Mouse (Mus musculus): ENCODE measurements around the gene Fam155a.
"Not testable (repeated sequence)": the region's sequence is repeated elsewhere in the genome, so short reads cannot be mapped to it uniquely, and the experiment has no call there.

The Fam155a gene

GRCm38 (mm10) chr8:9394670-9395069, 376.3 kb downstream of the Fam155a start:
- DNase-seq: no peak

GRCm38 (mm10) chr8:9393246-9393645, 377.7 kb downstream of the Fam155a start:
- DNase-seq: peak; percentile 66

- DNase-seq: not testable (repeated sequence)
Measured at GRCm38 (mm10) chr8:9390229-9390628, 380.7 kb downstream of the Fam155a start.

- DNase-seq: peak; percentile 86
Measured at GRCm38 (mm10) chr8:9369201-9369600, 401.8 kb downstream of the Fam155a start.

DNA sequence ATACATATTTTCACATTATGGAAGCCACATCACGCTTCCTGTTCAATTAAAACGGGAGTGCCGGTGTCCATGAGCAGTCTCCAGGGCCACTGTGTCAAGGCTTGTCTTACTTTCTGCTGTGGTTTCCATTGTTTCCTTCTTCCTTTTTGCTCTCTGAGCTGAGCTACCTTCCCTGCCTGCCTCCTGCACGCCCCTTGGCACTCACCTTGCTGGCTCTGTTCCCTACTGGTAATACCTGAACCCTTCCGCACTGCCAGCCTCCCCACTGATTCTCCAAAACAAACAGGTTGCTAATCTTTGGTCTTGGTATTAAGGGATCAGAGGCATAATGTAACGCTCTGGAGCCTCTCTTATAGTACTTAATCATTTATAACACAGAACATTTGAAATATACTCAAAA, 403.2 kb downstream of the Fam155a start:
- peak; percentile 60 for DNase-seq

DNA sequence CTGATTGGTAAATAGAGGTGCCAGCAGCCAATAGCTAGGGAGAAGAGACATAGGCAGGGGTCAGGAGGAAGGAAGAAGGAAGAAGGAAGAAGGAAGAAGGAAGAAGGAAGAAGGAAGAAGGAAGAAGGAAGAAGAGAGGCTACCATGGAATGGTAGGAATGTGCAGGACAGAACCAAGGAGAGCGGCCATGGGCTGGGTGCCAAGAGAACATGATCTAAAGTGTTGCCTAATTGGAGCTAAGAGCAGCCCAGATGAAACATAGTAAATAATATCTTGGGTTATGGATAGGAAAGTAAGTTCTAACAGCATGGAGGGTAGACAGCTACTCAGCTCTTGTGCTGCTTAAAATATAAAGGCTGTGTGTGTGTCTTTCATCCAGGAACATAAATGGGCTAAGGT, 405.6 kb downstream of the Fam155a start:
- no peak for DNase-seq

DNA sequence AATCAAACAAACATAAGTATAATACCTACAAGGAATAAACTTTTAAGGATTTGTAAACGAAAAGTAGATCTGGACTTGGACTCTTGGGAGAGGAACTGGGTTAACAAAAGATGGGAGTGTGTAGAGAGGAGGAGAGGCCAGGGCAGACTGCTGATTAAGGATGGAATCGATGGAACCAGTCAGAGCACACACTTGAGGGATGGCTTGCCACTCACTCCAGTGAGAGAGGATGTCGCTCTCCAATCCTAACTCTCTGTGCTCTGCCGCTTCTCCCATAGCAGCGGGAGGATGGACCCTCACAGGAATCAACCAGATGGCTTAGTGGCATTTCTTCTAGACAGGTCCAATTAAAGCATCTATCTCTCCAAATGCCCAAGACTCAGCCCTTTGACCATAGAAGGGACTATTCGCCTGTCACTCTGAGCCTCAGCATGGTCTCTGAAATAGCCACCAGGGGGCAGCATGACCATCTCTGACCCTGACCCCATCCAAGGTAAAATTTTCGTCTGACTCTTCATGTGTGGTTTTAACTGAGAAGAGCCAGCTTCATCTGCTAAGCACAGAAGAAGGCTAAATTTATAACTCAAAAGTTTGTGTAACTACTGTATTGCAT, 422.3 kb downstream of the Fam155a start:
- DNase-seq: peak; percentile 55

- DNase-seq: peak; percentile 29
Measured at GRCm38 (mm10) chr8:9347163-9347562, 423.8 kb downstream of the Fam155a start.

- no peak for DNase-seq
Measured at GRCm38 (mm10) chr8:9344136-9344535, 426.8 kb downstream of the Fam155a start.

DNA sequence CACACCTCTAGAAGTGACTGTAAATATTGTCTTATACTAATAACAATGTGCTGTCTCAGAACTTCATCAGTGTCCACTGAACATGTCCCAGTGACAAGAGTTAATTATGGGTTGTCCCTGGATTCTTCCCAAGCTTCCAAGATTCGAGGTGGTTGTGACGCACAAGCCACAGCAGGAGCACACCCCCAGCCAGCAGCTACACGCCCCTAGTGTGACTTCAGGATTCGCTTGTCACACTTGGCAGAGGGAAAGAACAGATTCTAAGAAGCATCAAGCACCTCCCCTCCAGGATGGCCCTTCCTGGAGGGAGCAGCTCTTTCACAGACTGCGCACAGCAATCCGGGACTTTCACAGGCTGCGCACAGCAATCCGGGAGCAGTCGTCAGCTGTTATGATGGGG, 428.0 kb downstream of the Fam155a start:
- peak; percentile 42 for DNase-seq

DNA sequence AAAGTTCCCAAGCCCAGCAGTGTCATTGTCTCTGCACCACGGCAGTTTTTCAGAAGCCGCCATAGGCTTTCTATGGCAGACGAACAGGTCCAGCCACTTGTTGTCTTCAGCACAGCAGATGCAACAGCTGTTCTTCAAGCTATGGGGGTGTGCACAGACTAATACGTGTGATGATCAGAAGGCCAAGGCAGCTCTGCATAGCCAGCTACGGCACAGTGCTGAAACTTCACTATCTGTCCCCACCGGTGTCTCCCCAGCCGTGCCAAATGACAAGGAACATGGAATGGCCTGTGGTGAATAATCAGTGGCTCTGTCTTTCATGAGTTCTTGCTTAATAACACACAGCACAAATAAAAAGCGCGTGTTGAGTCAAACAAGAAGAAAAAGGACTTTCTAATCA, 428.4 kb downstream of the Fam155a start:
- DNase-seq: peak; percentile 52

DNA sequence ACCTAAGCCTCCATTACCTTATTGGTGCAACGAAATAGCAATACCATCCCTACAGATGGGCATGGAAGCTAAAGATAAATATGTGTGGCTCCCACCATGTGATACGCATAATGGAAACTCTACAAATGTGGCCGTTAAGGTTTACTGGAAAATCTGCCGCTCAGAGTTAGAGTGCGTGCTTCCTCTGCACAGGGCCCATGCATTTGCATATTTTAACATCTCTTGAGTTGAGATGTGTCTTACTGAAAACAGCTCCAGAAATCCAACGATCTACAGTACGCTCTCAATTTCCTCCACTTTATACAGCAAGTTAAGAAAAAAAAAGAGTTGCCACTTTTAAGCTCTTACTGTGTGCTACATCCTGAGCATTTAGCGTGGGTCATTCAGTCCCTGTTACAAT, 433.1 kb downstream of the Fam155a start:
- no peak for DNase-seq

DNA sequence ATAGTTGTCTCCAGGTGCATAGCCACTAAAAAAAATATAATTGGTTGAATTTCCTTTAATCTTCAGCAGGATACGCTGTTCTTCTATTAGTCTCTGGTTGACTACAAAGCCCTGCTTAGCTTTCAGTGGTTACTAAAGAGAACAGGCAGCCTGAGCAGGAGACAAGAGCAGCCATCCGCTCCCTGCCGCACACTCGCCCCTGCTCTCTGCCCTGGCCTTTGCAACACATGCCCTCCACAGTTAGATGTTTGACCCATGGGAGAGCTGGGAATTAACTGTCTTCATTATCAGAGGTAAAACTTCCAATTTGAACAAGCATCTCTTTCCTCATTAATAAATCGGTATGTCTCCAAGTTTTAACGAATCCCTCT, 435.0 kb downstream of the Fam155a start:
- peak; percentile 39 for DNase-seq

DNA sequence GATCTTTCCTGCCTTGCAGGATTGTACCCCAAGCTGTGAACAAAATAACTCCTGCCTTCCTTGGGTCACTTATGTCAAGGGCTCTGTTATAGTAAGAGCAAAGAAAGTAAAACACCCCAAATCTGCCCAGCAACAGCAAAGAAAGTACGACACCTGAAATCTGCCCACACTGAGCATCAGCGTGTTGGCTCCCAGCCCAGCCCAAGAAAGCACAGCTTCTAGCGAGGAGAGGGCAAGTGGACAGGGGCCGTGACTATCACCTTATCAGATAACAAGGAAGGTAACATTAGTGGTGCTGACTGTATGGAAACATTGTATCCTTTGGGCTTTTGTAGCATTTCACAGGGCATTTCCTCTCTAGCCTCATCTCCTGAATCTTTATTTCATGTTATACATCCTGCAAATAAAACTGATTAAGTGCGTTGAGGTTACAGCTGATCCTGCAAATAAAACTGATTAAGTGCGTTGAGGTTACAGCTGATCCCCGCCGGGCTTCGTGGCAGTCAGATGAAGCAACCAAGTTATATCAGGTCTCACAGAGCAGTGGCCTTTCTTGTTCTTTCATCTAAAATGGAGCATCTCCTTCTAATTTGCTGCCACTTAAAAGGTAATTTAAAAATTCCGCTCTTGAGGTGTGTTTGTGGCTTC, 435.6 kb downstream of the Fam155a start:
- DNase-seq: no peak

- DNase-seq: peak; percentile 52
Measured at GRCm38 (mm10) chr8:9332766-9333165, 438.2 kb downstream of the Fam155a start.

DNA sequence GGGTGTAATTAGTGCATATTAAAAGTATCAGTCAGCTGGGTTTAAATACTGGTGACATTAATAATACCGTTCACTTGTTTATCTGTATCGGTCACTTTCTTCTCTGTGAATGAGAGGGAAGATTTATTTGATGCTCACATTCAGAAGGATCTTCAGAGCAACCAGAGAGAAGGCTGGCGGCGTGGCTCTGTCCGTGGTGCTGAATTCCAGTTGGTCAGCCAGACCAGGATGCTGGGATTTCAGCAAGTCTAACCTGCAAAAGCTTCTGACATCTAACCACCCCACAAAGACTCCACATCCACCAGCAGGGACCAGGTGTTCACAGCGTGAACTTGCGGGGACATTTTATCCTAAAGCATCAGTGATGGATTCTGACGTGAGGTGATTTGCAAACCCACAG, 461.5 kb downstream of the Fam155a start:
- no peak for DNase-seq

- DNase-seq: no peak
Measured at GRCm38 (mm10) chr8:9303526-9304135, 467.3 kb downstream of the Fam155a start.

GRCm38 (mm10) chr8:9295046-9295445, 475.9 kb downstream of the Fam155a start:
- no peak for DNase-seq

GRCm38 (mm10) chr8:9292532-9292931, 478.4 kb downstream of the Fam155a start:
- DNase-seq: no peak

- no peak for DNase-seq
Measured at GRCm38 (mm10) chr8:9288015-9288729, 482.8 kb downstream of the Fam155a start.

DNA sequence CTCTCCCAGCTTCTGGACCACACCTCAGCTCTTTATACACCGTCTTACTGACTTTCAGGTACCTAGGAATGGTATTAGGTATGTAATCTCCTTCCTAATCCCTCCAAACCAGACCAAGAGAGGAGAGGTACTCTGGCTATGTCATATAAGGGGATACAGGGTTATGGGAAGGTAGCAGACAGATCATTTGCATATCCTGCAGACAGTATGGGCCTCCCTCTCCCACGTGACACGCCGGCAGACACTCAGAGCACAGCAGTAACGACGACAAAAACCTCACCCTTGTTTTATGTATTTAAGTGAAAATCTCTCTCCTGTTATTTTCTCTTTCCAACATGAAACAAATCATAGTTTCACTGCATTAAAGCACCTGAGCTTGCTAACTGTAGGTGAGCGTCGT, 496.8 kb downstream of the Fam155a start:
- DNase-seq: no peak

DNA sequence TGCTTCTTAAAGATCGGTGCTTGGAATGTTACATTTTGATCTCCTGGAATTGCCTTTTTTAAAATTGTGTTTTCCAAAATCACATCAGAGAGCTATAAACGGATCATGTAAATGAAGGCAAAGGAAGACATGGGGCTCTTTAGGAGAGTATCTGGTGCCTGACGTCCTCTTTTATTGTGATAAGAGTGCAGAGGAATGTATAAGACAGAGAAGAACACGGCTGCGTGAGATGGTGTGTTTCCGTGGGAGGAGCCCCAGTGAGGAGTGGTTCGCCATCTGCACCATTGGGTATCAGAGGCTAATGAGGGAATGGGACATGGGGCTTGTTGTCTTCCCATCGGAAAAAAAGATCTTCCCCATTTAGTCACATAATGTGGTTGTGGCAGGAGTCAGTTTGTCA, 506.6 kb downstream of the Fam155a start:
- peak; percentile 22 for DNase-seq

- peak; percentile 46 for DNase-seq
Measured at GRCm38 (mm10) chr8:9261527-9261926, 509.4 kb downstream of the Fam155a start.

DNA sequence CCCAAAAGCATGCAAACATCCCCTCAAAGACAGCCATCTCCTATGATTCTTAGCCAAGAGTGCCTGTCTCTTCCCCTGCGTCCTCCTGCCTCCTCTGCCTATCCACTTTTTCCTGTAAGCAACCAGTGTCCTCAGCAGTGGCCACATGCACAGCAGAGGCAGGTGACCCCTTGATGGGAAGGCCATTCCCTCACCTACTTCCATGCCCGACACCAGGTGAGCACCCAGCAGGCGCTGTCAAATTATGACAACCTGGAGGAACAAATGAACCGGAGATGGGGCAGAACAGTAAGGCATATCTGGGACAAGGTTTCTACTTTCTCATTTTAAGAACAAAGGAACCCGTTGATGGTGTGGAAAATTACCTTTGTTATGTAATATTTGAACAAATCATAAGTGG, 515.6 kb downstream of the Fam155a start:
- DNase-seq: peak; percentile 76

All from heart, adult 11 months (tissue).